Mouse (Mus musculus): Measurements from ENCODE around the gene Lhx1.

GRCm38 (mm10) chr11:84570812-84571211 is 45.5 kb upstream of the Lhx1 start:
- TF ChIP-seq CTCF (IDR thresholded peaks at IDR 0.05; ENCODE audit: low read depth, low read length) (no peak), POLR2A (IDR thresholded peaks at IDR 0.05; ENCODE audit: extremely low read depth, insufficient read depth, low read length) (no peak)

All from liver, adult 2 months (tissue).